Mouse (Mus musculus): ENCODE measurements at regions not wholly inside any gene's neighbourhood (a gene's known extent, or its start where the extent isn't known, plus 50 kb on each side); places are given as distances from the start of the nearest gene placed in this dataset.

- no peak for DNase-seq (ENCODE audit: low read depth, low spot score)
Observed at GRCm38 (mm10) chr2:101206637-101207036, 417.9 kb upstream of the Rag2 start.

GRCm38 (mm10) chr2:101209136-101209535 lies 415.4 kb upstream of the Rag2 start:
- DNase-seq (ENCODE audit: low read depth, low spot score) = no peak

GRCm38 (mm10) chr2:101220759-101221158 lies 403.8 kb upstream of the Rag2 start:
- DNase-seq (ENCODE audit: low read depth, low spot score) = no peak

GRCm38 (mm10) chr2:101242983-101243382 lies 381.5 kb upstream of the Rag2 start:
- DNase-seq (ENCODE audit: low read depth, low spot score) = no peak

- DNase-seq (ENCODE audit: low read depth, low spot score) = no peak
Observed at GRCm38 (mm10) chr2:101247133-101247532, 377.4 kb upstream of the Rag2 start.

GRCm38 (mm10) chr2:101252228-101252627 lies 372.3 kb upstream of the Rag2 start:
- no peak for DNase-seq (ENCODE audit: low read depth, low spot score)

- no peak for DNase-seq (ENCODE audit: low read depth, low spot score)
Observed at GRCm38 (mm10) chr2:101256464-101256863, 368.1 kb upstream of the Rag2 start.

- DNase-seq (ENCODE audit: low read depth, low spot score) = no peak
Observed at GRCm38 (mm10) chr2:101263934-101264333, 360.6 kb upstream of the Rag2 start.

GRCm38 (mm10) chr2:101266685-101267374 lies 357.7 kb upstream of the Rag2 start:
- DNase-seq (ENCODE audit: low read depth, low spot score) = no peak

- DNase-seq (ENCODE audit: low read depth, low spot score) = no peak
Observed at GRCm38 (mm10) chr2:101274045-101274664, 350.4 kb upstream of the Rag2 start.

- no peak for DNase-seq (ENCODE audit: low read depth, low spot score)
Observed at GRCm38 (mm10) chr2:101284886-101285285, 339.6 kb upstream of the Rag2 start.

- DNase-seq (ENCODE audit: low read depth, low spot score) = no peak
Observed at GRCm38 (mm10) chr2:101288119-101288518, 336.4 kb upstream of the Rag2 start.

GRCm38 (mm10) chr2:101289168-101289567 lies 335.4 kb upstream of the Rag2 start:
- DNase-seq (ENCODE audit: low read depth, low spot score) = no peak

GRCm38 (mm10) chr2:101290738-101291137 lies 333.8 kb upstream of the Rag2 start:
- DNase-seq (ENCODE audit: low read depth, low spot score) = no peak

GRCm38 (mm10) chr2:101295678-101296368 lies 328.7 kb upstream of the Rag2 start:
- no peak for DNase-seq (ENCODE audit: low read depth, low spot score)

GRCm38 (mm10) chr2:101296369-101296682 lies 328.2 kb upstream of the Rag2 start:
- no peak for DNase-seq (ENCODE audit: low read depth, low spot score)

- no peak for DNase-seq (ENCODE audit: low read depth, low spot score)
Observed at GRCm38 (mm10) chr2:101296778-101297177, 327.7 kb upstream of the Rag2 start.

GRCm38 (mm10) chr2:101299126-101299525 lies 325.4 kb upstream of the Rag2 start:
- DNase-seq (ENCODE audit: low read depth, low spot score) = no peak

GRCm38 (mm10) chr2:101300106-101300505 lies 324.4 kb upstream of the Rag2 start:
- no peak for DNase-seq (ENCODE audit: low read depth, low spot score)

GRCm38 (mm10) chr2:101321286-101321914 lies 303.1 kb upstream of the Rag2 start:
- no peak for DNase-seq (ENCODE audit: low read depth, low spot score)

GRCm38 (mm10) chr2:101356709-101357108 lies 267.8 kb upstream of the Rag2 start:
- DNase-seq (ENCODE audit: low read depth, low spot score) = no peak

- no peak for DNase-seq (ENCODE audit: low read depth, low spot score)
Observed at GRCm38 (mm10) chr2:101364256-101364655, 260.3 kb upstream of the Rag2 start.

GRCm38 (mm10) chr2:101368278-101368677 lies 256.2 kb upstream of the Rag2 start:
- DNase-seq (ENCODE audit: low read depth, low spot score) = no peak
